Mouse (Mus musculus) heart, adult 2 months (tissue): ENCODE data around the gene Mettl7a2.

ENCODE experiments used
- CTCF ChIP-seq: fragments of 200-600 bp; IDR thresholded peaks from 2 replicates; pipeline ENCODE4 v1.8.1; 2022; ENCODE audit warnings: antibody characterized with exemption, mild to moderate bottlenecking, moderate library complexity
- POLR2A ChIP-seq: fragments of 200-500 bp; IDR thresholded peaks from 2 replicates; pipeline ENCODE4 v1.6.1; 2011; ENCODE audit warnings: mild to moderate bottlenecking, low read depth, low read length, control low read depth; ENCODE audit not compliant: insufficient read depth

DNA sequence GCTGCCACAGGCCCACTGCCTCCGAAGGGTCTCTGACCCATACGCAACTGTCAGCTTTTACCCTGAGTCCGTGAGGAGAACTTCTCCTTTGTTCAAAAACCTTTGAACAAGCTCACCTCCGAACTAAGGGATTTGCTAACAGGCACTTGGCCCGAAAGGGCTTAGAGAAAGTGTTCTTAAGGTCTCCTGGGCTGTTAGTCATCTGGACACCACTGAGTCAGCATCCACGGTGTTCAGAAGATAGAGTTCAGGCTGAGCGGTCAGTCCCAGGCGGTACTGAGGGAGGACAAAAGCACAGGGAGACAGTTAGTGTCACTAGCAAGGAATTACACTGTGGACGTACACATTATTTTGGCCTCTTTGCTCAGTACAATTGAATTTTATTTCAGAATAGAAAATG, 35.9 kb downstream of the Mettl7a2 start:
- no peak for TF ChIP-seq POLR2A
- TF ChIP-seq CTCF: no peak
